Mouse (Mus musculus) CH12.LX (cell line): ENCODE measurements around the gene Agpat4. TPM values are rescaled to one million over a fixed set of nuclear protein-coding genes. Genes with fewer than 3 reads are reported as not detected.

ENCODE experiments used
- DNase-seq: peaks from one replicate; pipeline ENCODE4 v3.0.0-alpha.2; 2013; ENCODE audit errors: extremely low read depth
- H3K27ac ChIP-seq: 2 replicates; pipeline ENCODE4 v1.5.1; 2012; ENCODE audit warnings: low read depth, mild to moderate bottlenecking, control low read depth, moderate library complexity; ENCODE audit not compliant: insufficient read depth
- H3K27me3 ChIP-seq: replicated peaks from 2 replicates; pipeline ENCODE3; 2012; ENCODE audit warnings: inconsistent platforms
- H3K36me3 ChIP-seq, 2 experiments: replicated peaks in 1 of 2; 2 replicates each; pipeline versions ENCODE3 to v1.6.1; 2012; ENCODE audit warnings: inconsistent platforms in 1 of 2, low read length in 1 of 2, mild to moderate bottlenecking in 1 of 2, mixed read lengths in 1 of 2, moderate library complexity in 1 of 2; ENCODE audit not compliant: control insufficient read depth in 1 of 2, insufficient read depth in 1 of 2
- H3K4me1 ChIP-seq, 2 experiments: 2 replicates each; pipeline ENCODE4 v1.6.1; 2012; ENCODE audit warnings: inconsistent platforms in 1 of 2, moderate library complexity in 1 of 2; ENCODE audit not compliant: insufficient read depth in 2 of 2, control insufficient read depth in 1 of 2
- H3K4me2 ChIP-seq: 2 replicates; pipeline ENCODE4 v1.6.1; 2012; ENCODE audit warnings: low read depth, mild to moderate bottlenecking, control low read depth; ENCODE audit not compliant: poor library complexity, insufficient read depth, severe bottlenecking
- H3K4me3 ChIP-seq, 3 experiments: fragments of 150-350 bp in 1 of 3; sonication (generic) in 1 of 3; replicated peaks in 1 of 3; 2 replicates each; pipeline versions ENCODE3 to v1.5.1; 2011 to 2012; ENCODE audit warnings: low read depth in 2 of 3, low read length in 2 of 3, mild to moderate bottlenecking in 2 of 3, moderate library complexity in 2 of 3, control low read depth in 1 of 3, improper control_type of control experiment in 1 of 3, inconsistent platforms in 1 of 3, mixed read lengths in 1 of 3; ENCODE audit not compliant: poor library complexity in 1 of 3
- H3K79me2 ChIP-seq: replicated peaks from 2 replicates; pipeline ENCODE4 v1.6.1; 2012; ENCODE audit warnings: mild to moderate bottlenecking, moderate library complexity; ENCODE audit not compliant: control insufficient read depth, poor library complexity, insufficient read depth, severe bottlenecking; ENCODE audit errors: extremely low read depth
- H3K9ac ChIP-seq: 2 replicates; pipeline ENCODE4 v1.6.1; 2012; ENCODE audit warnings: low read depth, mild to moderate bottlenecking, control low read depth, moderate library complexity; ENCODE audit not compliant: insufficient read depth
- H3K9me3 ChIP-seq: replicated peaks from 2 replicates; pipeline ENCODE3; 2012; ENCODE audit warnings: low read length, inconsistent platforms, mixed read lengths
- BHLHE40 ChIP-seq: IDR thresholded peaks from 2 replicates; pipeline ENCODE4 v1.6.1; 2011; ENCODE audit warnings: mild to moderate bottlenecking, low read depth, low read length, improper control_type of control experiment
- CHD1 ChIP-seq: IDR thresholded peaks from 2 replicates; pipeline ENCODE4 v1.6.1; 2012; ENCODE audit warnings: low read depth, low read length, improper control_type of control experiment, inconsistent platforms
- CHD2 ChIP-seq: IDR thresholded peaks from 2 replicates; pipeline ENCODE4 v1.6.1; 2011; ENCODE audit warnings: low read length, improper control_type of control experiment
- CTCF ChIP-seq, 2 experiments: IDR thresholded peaks in 1 of 2; conservative IDR thresholded peaks in 1 of 2; 2 replicates each; pipeline ENCODE4 v1.5.1; 2011 to 2012; ENCODE audit warnings: low read depth in 2 of 2, low read length in 2 of 2, improper control_type of control experiment in 1 of 2, inconsistent platforms in 1 of 2, mild to moderate bottlenecking in 1 of 2, moderate library complexity in 1 of 2
- E2F4 ChIP-seq: IDR thresholded peaks from 2 replicates; pipeline ENCODE4 v1.6.1; 2011; ENCODE audit warnings: low read depth, low read length, improper control_type of control experiment; ENCODE audit not compliant: insufficient replicate concordance
- ELF1 ChIP-seq: IDR thresholded peaks from 2 replicates; pipeline ENCODE4 v1.6.1; 2014; ENCODE audit warnings: low read depth, mild to moderate bottlenecking, inconsistent platforms, low read length, improper control_type of control experiment
- EP300 ChIP-seq: IDR thresholded peaks from 2 replicates; pipeline ENCODE4 v1.6.1; 2011; ENCODE audit warnings: low read length, improper control_type of control experiment
- ETS1 ChIP-seq: conservative IDR thresholded peaks from 2 replicates; pipeline ENCODE4 v1.6.1; 2012; ENCODE audit warnings: low read depth, mild to moderate bottlenecking, inconsistent platforms, low read length, improper control_type of control experiment, moderate library complexity
- GABPA ChIP-seq: IDR thresholded peaks from 2 replicates; pipeline ENCODE4 v1.6.1; 2012; ENCODE audit warnings: low read depth, low read length, improper control_type of control experiment, inconsistent platforms; ENCODE audit not compliant: insufficient replicate concordance
- HCFC1 ChIP-seq: IDR thresholded peaks from 2 replicates; pipeline ENCODE4 v1.6.1; 2012; ENCODE audit warnings: low read depth, mild to moderate bottlenecking, inconsistent platforms, low read length, improper control_type of control experiment
- IRF4 ChIP-seq: IDR thresholded peaks from 2 replicates; pipeline ENCODE4 v1.6.1; 2014; ENCODE audit warnings: low read depth, mild to moderate bottlenecking, inconsistent platforms, low read length, improper control_type of control experiment
- JUN ChIP-seq: IDR thresholded peaks from 2 replicates; pipeline ENCODE4 v1.6.1; 2011; ENCODE audit warnings: low read depth, mild to moderate bottlenecking, low read length, improper control_type of control experiment, moderate library complexity; ENCODE audit not compliant: insufficient read depth
- JUND ChIP-seq: conservative IDR thresholded peaks from 2 replicates; pipeline ENCODE4 v1.6.1; 2011; ENCODE audit warnings: low read depth, low read length, improper control_type of control experiment
- KAT2A ChIP-seq: IDR thresholded peaks from 2 replicates; pipeline ENCODE4 v1.6.1; 2012; ENCODE audit warnings: low read length, improper control_type of control experiment, inconsistent platforms; ENCODE audit not compliant: insufficient replicate concordance
- MAFK ChIP-seq: IDR thresholded peaks from 2 replicates; pipeline ENCODE4 v1.6.1; 2011; ENCODE audit warnings: low read length, improper control_type of control experiment; ENCODE audit not compliant: insufficient replicate concordance
- MAX ChIP-seq: IDR thresholded peaks from 2 replicates; pipeline ENCODE4 v1.6.1; 2011; ENCODE audit warnings: low read length, improper control_type of control experiment
- MAZ ChIP-seq: IDR thresholded peaks from 2 replicates; pipeline ENCODE4 v1.6.1; 2012; ENCODE audit warnings: low read depth, mild to moderate bottlenecking, inconsistent platforms, low read length, improper control_type of control experiment, moderate library complexity
- MEF2A ChIP-seq: IDR thresholded peaks from 2 replicates; pipeline ENCODE4 v1.6.1; 2014; ENCODE audit warnings: low read depth, mild to moderate bottlenecking, inconsistent platforms, low read length, improper control_type of control experiment, borderline replicate concordance
- MXI1 ChIP-seq: IDR thresholded peaks from 2 replicates; pipeline ENCODE4 v1.6.1; 2011; ENCODE audit warnings: mild to moderate bottlenecking, low read depth, low read length, improper control_type of control experiment
- MYC ChIP-seq: IDR thresholded peaks from 2 replicates; pipeline ENCODE4 v1.6.1; 2011; ENCODE audit warnings: low read depth, mild to moderate bottlenecking, improper control_type of control experiment, low read length
- NELFE ChIP-seq: IDR thresholded peaks from 2 replicates; pipeline ENCODE4 v1.6.1; 2011; ENCODE audit warnings: low read depth, low read length, improper control_type of control experiment
- NRF1 ChIP-seq: IDR thresholded peaks from 2 replicates; pipeline ENCODE4 v1.6.1; 2014; ENCODE audit warnings: low read depth, mild to moderate bottlenecking, inconsistent platforms, low read length, improper control_type of control experiment, moderate library complexity
- PAX5 ChIP-seq: IDR thresholded peaks from 2 replicates; pipeline ENCODE4 v1.6.1; 2012; ENCODE audit warnings: low read length, inconsistent platforms, mixed read lengths
- POLR2A ChIP-seq: IDR thresholded peaks from 2 replicates; pipeline ENCODE4 v1.6.1; 2011; ENCODE audit warnings: low read depth, mild to moderate bottlenecking, improper control_type of control experiment, low read length
- POLR2AphosphoS2 ChIP-seq: IDR thresholded peaks from 2 replicates; pipeline ENCODE4 v1.6.1; 2011; ENCODE audit warnings: low read depth, low read length, improper control_type of control experiment
- RAD21 ChIP-seq: IDR thresholded peaks from 2 replicates; pipeline ENCODE4 v1.6.1; 2011; ENCODE audit warnings: low read depth, mild to moderate bottlenecking, low read length, improper control_type of control experiment, moderate library complexity
- RCOR1 ChIP-seq: conservative IDR thresholded peaks from 2 replicates; pipeline ENCODE4 v1.6.1; 2012; ENCODE audit warnings: low read depth, mild to moderate bottlenecking, inconsistent platforms, low read length, improper control_type of control experiment
- SIN3A ChIP-seq: IDR thresholded peaks from 2 replicates; pipeline ENCODE4 v1.6.1; 2012; ENCODE audit warnings: low read length, improper control_type of control experiment, inconsistent platforms
- SMC3 ChIP-seq: IDR thresholded peaks from 2 replicates; pipeline ENCODE4 v1.6.1; 2011; ENCODE audit warnings: low read depth, low read length, improper control_type of control experiment
- TBP ChIP-seq: conservative IDR thresholded peaks from 2 replicates; pipeline ENCODE4 v1.6.1; 2011; ENCODE audit warnings: low read depth, low read length, improper control_type of control experiment
- TCF12 ChIP-seq: IDR thresholded peaks from 2 replicates; pipeline ENCODE4 v1.6.1; 2014; ENCODE audit warnings: low read depth, mild to moderate bottlenecking, inconsistent platforms, low read length, improper control_type of control experiment
- UBTF ChIP-seq: IDR thresholded peaks from 2 replicates; pipeline ENCODE4 v1.6.1; 2012; ENCODE audit warnings: low read depth, mild to moderate bottlenecking, inconsistent platforms, low read length, improper control_type of control experiment, moderate library complexity
- USF1 ChIP-seq: IDR thresholded peaks from 2 replicates; pipeline ENCODE4 v1.6.1; 2014; ENCODE audit warnings: low read depth, mild to moderate bottlenecking, inconsistent platforms, low read length, improper control_type of control experiment
- USF2 ChIP-seq: conservative IDR thresholded peaks from 2 replicates; pipeline ENCODE4 v1.6.1; 2011; ENCODE audit warnings: low read depth, low read length, improper control_type of control experiment
- ZC3H11A ChIP-seq: IDR thresholded peaks from 2 replicates; pipeline ENCODE4 v1.6.1; 2012; ENCODE audit warnings: low read depth, mild to moderate bottlenecking, inconsistent platforms, low read length, improper control_type of control experiment
- ZKSCAN1 ChIP-seq: IDR thresholded peaks from 2 replicates; pipeline ENCODE4 v1.6.1; 2012; ENCODE audit warnings: low read depth, inconsistent platforms, low read length, improper control_type of control experiment, borderline replicate concordance
- ZMIZ1 ChIP-seq: IDR thresholded peaks from 2 replicates; pipeline ENCODE4 v1.6.1; 2012; ENCODE audit warnings: low read depth, mild to moderate bottlenecking, inconsistent platforms, low read length, improper control_type of control experiment
- ZNF384 ChIP-seq: IDR thresholded peaks from 2 replicates; pipeline ENCODE4 v1.6.1; 2012; ENCODE audit warnings: low read depth, low read length, improper control_type of control experiment, inconsistent platforms
- dilution Hi-C: fragments of 300-500 bp; cut with MboI; formaldehyde crosslinking; loops from 2 replicates; pipeline ENCODE4 v1.14.3; 2020; ENCODE audit warnings: low sequenced_read_pairs; ENCODE audit not compliant: extremely low pct_unique_long_range_greater_than_20kb, extremely low pct_ligation_motif_present
- in situ Hi-C: fragments of 300-500 bp; cut with MboI; formaldehyde crosslinking; loops from 3 replicates; pipeline ENCODE4 v1.14.3; 2019; ENCODE audit warnings: low sequenced_read_pairs, low pct_ligation_motif_present, low pct_unique_long_range_greater_than_20kb, mixed read lengths
- polyA plus RNA-seq: library from polyadenylated mRNA; unstranded; fragments of >175 nt; gene quantifications from 2 replicates; pipeline ENCODE4 v1.2.1, GENCODE M21; 2012; ENCODE audit warnings: low read depth; ENCODE audit not compliant: insufficient read length
- total RNA-seq, 2 experiments: library from RNA; depleted of rRNA; stranded (reverse); fragments of 300-350 nt in 1 of 2; fragments of >200 nt in 1 of 2; gene quantifications; 2 replicates each; pipeline ENCODE4 v1.2.3; 2012 to 2014

The Agpat4 gene
- total and polyA plus RNA-seq, 3 experiments: 34.7 to 83.2 (median 44.5) TPM

DNA sequence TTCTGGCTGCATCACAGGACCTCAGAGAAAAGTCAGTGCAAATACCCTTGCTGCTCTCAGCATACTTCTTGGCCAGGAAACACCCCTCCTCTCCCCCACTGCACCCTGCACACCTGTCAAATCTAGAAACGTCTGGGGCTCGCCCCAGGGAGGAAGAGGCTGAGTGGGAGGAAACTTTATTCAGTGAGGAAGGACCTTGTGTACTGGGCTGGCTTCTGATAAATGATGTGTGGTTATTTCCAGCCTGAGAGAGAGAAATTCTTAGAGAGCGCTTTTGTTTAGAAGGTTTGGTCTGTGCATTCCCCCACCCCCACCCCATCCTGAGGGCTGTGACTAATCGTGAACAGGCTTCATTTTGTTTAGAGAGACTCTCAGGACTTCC, 87.2 kb downstream of the Agpat4 start:
- peak overlapping the region; percentile 63 for H3K4me2 ChIP-seq

DNA sequence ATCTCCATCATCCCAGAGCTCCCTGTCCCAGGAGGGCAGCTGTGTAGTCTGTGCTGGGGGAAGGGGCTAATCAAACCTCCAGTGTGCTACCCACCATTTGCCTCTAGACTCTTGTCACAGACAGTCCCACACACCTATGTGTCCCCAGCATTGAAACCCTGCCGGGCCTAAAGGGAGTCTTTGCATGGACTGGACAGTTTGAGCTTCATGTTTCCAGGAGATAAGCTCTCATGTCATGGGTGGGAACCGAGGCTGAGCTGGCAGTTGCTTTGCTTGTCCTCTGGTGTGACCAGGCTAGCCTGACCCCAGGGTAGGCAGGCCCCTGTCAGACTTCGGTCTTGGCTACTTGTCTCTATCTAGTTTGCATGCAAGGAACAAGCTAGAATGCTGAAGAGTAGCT, 87.7 kb downstream of the Agpat4 start:
- peak overlapping the region; percentile 63 for H3K4me2 ChIP-seq
- DNase-seq: no peak
- peaks cover 2% of the 10 kb centered on the region for H3K79me2 ChIP-seq
- dilution Hi-C loops: no loop called here
- H3K27ac ChIP-seq: peak overlapping the region; percentile 92
- H3K9ac ChIP-seq: peak overlapping the region; percentile 41
- peak overlapping the region in 1 of 3 experiments; percentile 24 for H3K4me3 ChIP-seq
- no peaks in the 10 kb centered on the region for H3K9me3 ChIP-seq
- peaks cover 24 to 66% of the 10 kb centered on the region in 2 experiments for H3K36me3 ChIP-seq
- H3K27me3 ChIP-seq: no peaks in the 10 kb centered on the region
- H3K4me1 ChIP-seq: peaks cover 64 to 99% of the 10 kb centered on the region in 2 experiments
- in situ Hi-C loops: no loop called here
- TF ChIP-seq EP300: no peak
- TF ChIP-seq KAT2A: no peak
- TF ChIP-seq CHD2: no peak
- TF ChIP-seq TCF12: no peak

More for the DNA sequence above, 87.2 kb downstream of the Agpat4 start:
- peaks cover 65 to 99% of the 10 kb centered on the region in 2 experiments for H3K4me1 ChIP-seq
- no peak overlapping the region for H3K4me3 ChIP-seq
- H3K79me2 ChIP-seq: peaks cover 2% of the 10 kb centered on the region
- no peak for TF ChIP-seq USF2
- TF ChIP-seq SIN3A: peak; percentile 88
- no peak for TF ChIP-seq ZC3H11A
- no peak for TF ChIP-seq GABPA
- TF ChIP-seq MXI1: peak; percentile 68
- TF ChIP-seq POLR2AphosphoS2: 0 out of 2 replicates have a peak, but pooled peaks have one; percentile 53
- peak; percentile 75 for TF ChIP-seq CHD2
- TF ChIP-seq MAX: peak; percentile 66
- TF ChIP-seq NRF1: no peak
- TF ChIP-seq CHD1: peak; percentile 72; the same call in 1 of the 2 replicates
- TF ChIP-seq POLR2A: peak; percentile 35; the same call in 1 of the 2 replicates
- TF ChIP-seq MAFK: peak; percentile 68; the same call in 1 of the 2 replicates
- 0 out of 2 replicates have a peak, but pooled peaks have one; percentile 16 for TF ChIP-seq ZNF384
- TF ChIP-seq PAX5: no peak
- peak; percentile 16; the same call in 1 of the 2 replicates for TF ChIP-seq SMC3
- peak; percentile 94 for TF ChIP-seq TCF12
- peak; percentile 61 for TF ChIP-seq JUN
- peak; percentile 92 for TF ChIP-seq MEF2A
- TF ChIP-seq CTCF (conservative IDR thresholded peaks at IDR 0.05 in 1 of 2, IDR thresholded peaks at IDR 0.05 in 1 of 2; ENCODE audit: low read depth in 2 of 2, low read length in 2 of 2): no peak
- no peak; the same call in 1 of the 2 replicates for TF ChIP-seq MYC
- TF ChIP-seq E2F4: no peak
- TF ChIP-seq JUND: peak; percentile 63; the same call in 1 of the 2 replicates
- TF ChIP-seq ZMIZ1: 0 out of 2 replicates have a peak, but pooled peaks have one; percentile 45
- peak; percentile 90 for TF ChIP-seq ETS1
- peak; percentile 91 for TF ChIP-seq IRF4
- TF ChIP-seq EP300: peak; percentile 84
- TF ChIP-seq ZKSCAN1: no peak
- peak; percentile 86 for TF ChIP-seq RCOR1
- peak; percentile 85 for TF ChIP-seq BHLHE40
- no peak for TF ChIP-seq KAT2A
- 0 out of 2 replicates have a peak, but pooled peaks have one; percentile 21 for TF ChIP-seq TBP
- TF ChIP-seq ELF1: peak; percentile 67
- TF ChIP-seq HCFC1: 0 out of 2 replicates have a peak, but pooled peaks have one; percentile 38
- TF ChIP-seq MAZ: peak; percentile 94
- TF ChIP-seq NELFE: no peak
- 0 out of 2 replicates have a peak, but pooled peaks have one; percentile 49 for TF ChIP-seq UBTF
- TF ChIP-seq USF1: no peak
- peak; percentile 3 for TF ChIP-seq RAD21
- H3K27ac ChIP-seq: peak overlapping the region; percentile 92
- H3K36me3 ChIP-seq: peaks cover 19 to 66% of the 10 kb centered on the region in 2 experiments
- peak overlapping the region; percentile 41; the same call in 1 of the 2 replicates for H3K9ac ChIP-seq
- dilution Hi-C loops (no loop called here), in situ Hi-C loops (no loop called here)
- no peaks in the 10 kb centered on the region for H3K27me3 ChIP-seq
- peak; percentile 78 for DNase-seq
- no peaks in the 10 kb centered on the region for H3K9me3 ChIP-seq
